Mouse (Mus musculus): ENCODE data around the gene Setd5. TPM values are rescaled to one million over a fixed set of nuclear protein-coding genes. Genes with fewer than 3 reads are reported as not detected.
A peak's percentile ranks its signal among the peaks of the same experiment; 100 is the strongest.

The Setd5 gene
- polyA plus RNA-seq, 1 experiment: 16.8 TPM

GRCm38 (mm10) chr6:113095547-113095946 is 18.4 kb downstream of the Setd5 start:
- TF ChIP-seq POLR2A (IDR thresholded peaks at IDR 0.05; ENCODE audit: low read depth, low read length) (no peak), CTCF (conservative IDR thresholded peaks at IDR 0.05; ENCODE audit: insufficient read depth, insufficient read length, low read depth, low read length) (no peak)
- H3K27me3 ChIP-seq (replicated peaks; ENCODE audit: control insufficient read depth, insufficient read depth, low read length): no peaks in the 10 kb centered on the region

GRCm38 (mm10) chr6:113097662-113098061 is 20.5 kb downstream of the Setd5 start:
- Histone ChIP-seq H3K27ac (ENCODE audit: insufficient read depth, low read depth, low read length) (0 out of 2 replicates have a peak overlapping the region, but pooled peaks have one; percentile 16), H3K27me3 (replicated peaks; ENCODE audit: control insufficient read depth, insufficient read depth, low read length) (no peaks in the 10 kb centered on the region), H3K4me1 (ENCODE audit: control insufficient read depth, insufficient read depth, low read length) (peaks cover 8% of the 10 kb centered on the region; the same call in 1 of the 2 replicates), H3K36me3 (ENCODE audit: control insufficient read depth, insufficient read depth, low read length) (no peaks in the 10 kb centered on the region), H3K4me3 (ENCODE audit: insufficient read depth, low read depth, low read length) (no peak overlapping the region)
- no peak for DNase-seq
- TF ChIP-seq POLR2A (IDR thresholded peaks at IDR 0.05; ENCODE audit: low read depth, low read length) (no peak), CTCF (conservative IDR thresholded peaks at IDR 0.05; ENCODE audit: insufficient read depth, insufficient read length, low read depth, low read length) (no peak)
- WGBS: 69% methylated on average over 5 of the region's 5 CpGs

More at GRCm38 (mm10) chr6:113095547-113095946, 18.4 kb downstream of the Setd5 start:
- 100% methylated on average over 1 of the region's 1 CpGs for WGBS
- Histone ChIP-seq H3K36me3 (ENCODE audit: control insufficient read depth, insufficient read depth, low read length) (no peaks in the 10 kb centered on the region), H3K4me1 (ENCODE audit: control insufficient read depth, insufficient read depth, low read length) (peaks cover 6% of the 10 kb centered on the region; the same call in 1 of the 2 replicates), H3K4me3 (ENCODE audit: insufficient read depth, low read depth, low read length) (no peak overlapping the region), H3K27ac (ENCODE audit: insufficient read depth, low read depth, low read length) (no peak overlapping the region)
- no peak for DNase-seq

GRCm38 (mm10) chr6:113099640-113100289 is 22.6 kb downstream of the Setd5 start:
- no peaks in the 10 kb centered on the region for H3K36me3 ChIP-seq (ENCODE audit: control insufficient read depth, insufficient read depth, low read length)
- H3K27me3 ChIP-seq (replicated peaks; ENCODE audit: control insufficient read depth, insufficient read depth, low read length): no peaks in the 10 kb centered on the region
- H3K27ac ChIP-seq (ENCODE audit: insufficient read depth, low read depth, low read length): 0 out of 2 replicates have a peak overlapping the region, but pooled peaks have one; percentile 46
- peak; percentile 96 for DNase-seq
- TF ChIP-seq POLR2A (IDR thresholded peaks at IDR 0.05; ENCODE audit: low read depth, low read length) (no peak), CTCF (conservative IDR thresholded peaks at IDR 0.05; ENCODE audit: insufficient read depth, insufficient read length, low read depth, low read length) (no peak)
- peaks cover 8% of the 10 kb centered on the region; the same call in 1 of the 2 replicates for H3K4me1 ChIP-seq (ENCODE audit: control insufficient read depth, insufficient read depth, low read length)
- WGBS: 8% methylated on average over 5 of the region's 5 CpGs
- no peak overlapping the region for H3K4me3 ChIP-seq (ENCODE audit: insufficient read depth, low read depth, low read length)

- H3K27me3 ChIP-seq (replicated peaks; ENCODE audit: control insufficient read depth, insufficient read depth, low read length): no peaks in the 10 kb centered on the region
- H3K4me1 ChIP-seq (ENCODE audit: control insufficient read depth, insufficient read depth, low read length): peaks cover 8% of the 10 kb centered on the region; the same call in 1 of the 2 replicates
- no peak overlapping the region for H3K4me3 ChIP-seq (ENCODE audit: insufficient read depth, low read depth, low read length)
- WGBS: 40% methylated on average over 4 of the region's 4 CpGs
- H3K36me3 ChIP-seq (ENCODE audit: control insufficient read depth, insufficient read depth, low read length): no peaks in the 10 kb centered on the region
- H3K27ac ChIP-seq (ENCODE audit: insufficient read depth, low read depth, low read length): no peak overlapping the region
- no peak for DNase-seq
- TF ChIP-seq POLR2A (IDR thresholded peaks at IDR 0.05; ENCODE audit: low read depth, low read length) (no peak), CTCF (conservative IDR thresholded peaks at IDR 0.05; ENCODE audit: insufficient read depth, insufficient read length, low read depth, low read length) (no peak)
Measured at GRCm38 (mm10) chr6:113102541-113102940, 25.4 kb downstream of the Setd5 start.

GRCm38 (mm10) chr6:113103765-113104164 is 26.6 kb downstream of the Setd5 start:
- Histone ChIP-seq H3K27me3 (replicated peaks; ENCODE audit: control insufficient read depth, insufficient read depth, low read length) (no peaks in the 10 kb centered on the region), H3K4me3 (ENCODE audit: insufficient read depth, low read depth, low read length) (no peak overlapping the region), H3K4me1 (ENCODE audit: control insufficient read depth, insufficient read depth, low read length) (peaks cover 8% of the 10 kb centered on the region; the same call in 1 of the 2 replicates), H3K36me3 (ENCODE audit: control insufficient read depth, insufficient read depth, low read length) (no peaks in the 10 kb centered on the region; the same call in 1 of the 2 replicates), H3K27ac (ENCODE audit: insufficient read depth, low read depth, low read length) (no peak overlapping the region)
- peak; percentile 67 for DNase-seq
- TF ChIP-seq POLR2A (IDR thresholded peaks at IDR 0.05; ENCODE audit: low read depth, low read length) (no peak), CTCF (conservative IDR thresholded peaks at IDR 0.05; ENCODE audit: insufficient read depth, insufficient read length, low read depth, low read length) (peak; percentile 47)

GRCm38 (mm10) chr6:113109378-113109777 is 32.2 kb downstream of the Setd5 start:
- Histone ChIP-seq H3K36me3 (ENCODE audit: control insufficient read depth, insufficient read depth, low read length) (peaks cover 11% of the 10 kb centered on the region), H3K4me1 (ENCODE audit: control insufficient read depth, insufficient read depth, low read length) (no peaks in the 10 kb centered on the region), H3K27me3 (replicated peaks; ENCODE audit: control insufficient read depth, insufficient read depth, low read length) (no peaks in the 10 kb centered on the region), H3K4me3 (ENCODE audit: insufficient read depth, low read depth, low read length) (no peak overlapping the region), H3K27ac (ENCODE audit: insufficient read depth, low read depth, low read length) (no peak overlapping the region)
- 90% methylated on average over 3 of the region's 3 CpGs for WGBS
- DNase-seq: no peak
- TF ChIP-seq POLR2A (IDR thresholded peaks at IDR 0.05; ENCODE audit: low read depth, low read length) (no peak), CTCF (conservative IDR thresholded peaks at IDR 0.05; ENCODE audit: insufficient read depth, insufficient read length, low read depth, low read length) (no peak)

- Histone ChIP-seq H3K36me3 (ENCODE audit: control insufficient read depth, insufficient read depth, low read length) (peaks cover 13% of the 10 kb centered on the region), H3K4me1 (ENCODE audit: control insufficient read depth, insufficient read depth, low read length) (no peaks in the 10 kb centered on the region), H3K27me3 (replicated peaks; ENCODE audit: control insufficient read depth, insufficient read depth, low read length) (no peaks in the 10 kb centered on the region), H3K27ac (ENCODE audit: insufficient read depth, low read depth, low read length) (no peak overlapping the region), H3K4me3 (ENCODE audit: insufficient read depth, low read depth, low read length) (no peak overlapping the region)
- TF ChIP-seq CTCF (conservative IDR thresholded peaks at IDR 0.05; ENCODE audit: insufficient read depth, insufficient read length, low read depth, low read length): no peak
- no peak for TF ChIP-seq POLR2A (IDR thresholded peaks at IDR 0.05; ENCODE audit: low read depth, low read length)
- WGBS: 69% methylated on average over 7 of the region's 7 CpGs
- no peak for DNase-seq
Measured at GRCm38 (mm10) chr6:113109956-113110355, 32.8 kb downstream of the Setd5 start.

Data from kidney, adult 2 months (tissue).